Mouse (Mus musculus): Measurements from ENCODE around the gene Gbx1. TPM values are rescaled to one million over a fixed set of nuclear protein-coding genes. Genes with fewer than 3 reads are reported as not detected.

Gene Gbx1
- polyA plus RNA-seq, 1 experiment from 2014 or later: 0.04 TPM

DNA sequence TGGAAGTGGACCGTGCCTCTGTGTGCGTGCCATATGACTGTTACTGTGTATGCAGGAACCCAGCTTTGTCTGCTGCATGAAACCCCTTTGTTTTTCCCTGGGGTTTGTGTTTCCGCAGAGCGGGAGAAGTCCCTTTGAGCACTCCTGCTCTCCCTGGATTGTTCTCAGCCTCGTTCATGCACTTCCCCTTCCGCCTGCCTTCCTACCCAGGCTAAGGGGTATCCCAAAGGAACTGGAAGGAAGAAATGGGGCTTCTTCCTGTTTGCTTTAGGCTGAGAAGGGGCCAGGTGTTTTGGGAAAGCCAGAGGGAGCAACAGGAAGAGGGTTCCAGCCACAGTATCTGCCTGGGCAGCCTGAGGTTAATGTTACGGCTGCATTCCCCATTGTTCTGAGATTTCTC is 71.4 kb downstream of the Gbx1 start:
- peaks cover 36% of the 10 kb centered on the region for H3K4me1 ChIP-seq (ENCODE audit: control insufficient read depth, insufficient read depth, low read length)
- no peak for ATAC-seq (replicated peaks; ENCODE audit: insufficient number of reproducible peaks, low FRiP score, low TSS enrichment)
- H3K9me3 ChIP-seq (replicated peaks; ENCODE audit: control insufficient read depth, low read length): no peaks in the 10 kb centered on the region
- H3K4me2 ChIP-seq: peak overlapping the region; percentile 38
- H3K4me3 ChIP-seq (ENCODE audit: low read depth, low read length): no peak overlapping the region
- peak overlapping the region; percentile 74 for H3K27ac ChIP-seq (ENCODE audit: low read depth, low read length)
- peak overlapping the region; percentile 48; the same call in 1 of the 2 replicates for H3K9ac ChIP-seq (ENCODE audit: low read depth, low read length)
- 66% methylated on average over 7 of the region's 7 CpGs for WGBS (ENCODE audit: insufficient replicate concordance)
- H3K27me3 ChIP-seq (ENCODE audit: control insufficient read depth, insufficient read depth, low read length): no peaks in the 10 kb centered on the region
- no peaks in the 10 kb centered on the region for H3K36me3 ChIP-seq (ENCODE audit: control insufficient read depth, insufficient read depth, low read length)

DNA sequence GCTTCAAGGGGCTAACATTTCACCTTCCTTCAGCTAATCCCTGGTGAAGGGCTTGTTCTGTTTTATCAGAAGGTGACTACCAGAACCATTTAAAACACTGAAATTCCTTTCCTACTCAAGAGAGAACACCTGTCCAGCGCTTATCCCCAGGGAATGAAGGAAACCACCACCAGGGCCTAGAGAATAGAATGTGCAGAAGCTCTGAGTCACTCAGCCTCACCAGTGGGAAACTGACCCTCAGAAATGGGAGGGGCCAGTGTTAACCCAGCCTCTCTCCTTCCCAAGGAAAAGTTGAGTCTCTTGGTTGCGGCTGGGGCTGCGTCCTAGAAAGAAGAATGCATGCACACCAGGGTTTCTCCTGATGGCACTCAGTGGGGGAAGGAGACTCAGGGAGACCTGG is 71.9 kb downstream of the Gbx1 start:
- H3K4me2 ChIP-seq: peak overlapping the region; percentile 38

GRCm38 (mm10) chr5:24453985-24454303 is 73.1 kb downstream of the Gbx1 start:
- H3K36me3 ChIP-seq (ENCODE audit: control insufficient read depth, insufficient read depth, low read length): no peaks in the 10 kb centered on the region
- no peaks in the 10 kb centered on the region for H3K9me3 ChIP-seq (replicated peaks; ENCODE audit: control insufficient read depth, low read length)
- peak overlapping the region; percentile 79 for H3K4me2 ChIP-seq
- peak overlapping the region; percentile 86; the same call in 1 of the 2 replicates for H3K4me3 ChIP-seq (ENCODE audit: low read depth, low read length)
- H3K27ac ChIP-seq (ENCODE audit: low read depth, low read length): no peak overlapping the region
- peaks cover 36% of the 10 kb centered on the region for H3K4me1 ChIP-seq (ENCODE audit: control insufficient read depth, insufficient read depth, low read length)
- WGBS (ENCODE audit: insufficient replicate concordance): 34% methylated on average over 2 of the region's 2 CpGs
- no peak overlapping the region for H3K9ac ChIP-seq (ENCODE audit: low read depth, low read length)
- H3K27me3 ChIP-seq (ENCODE audit: control insufficient read depth, insufficient read depth, low read length): no peaks in the 10 kb centered on the region
- ATAC-seq (replicated peaks; ENCODE audit: insufficient number of reproducible peaks, low FRiP score, low TSS enrichment): no peak

More for the DNA sequence above, 71.9 kb downstream of the Gbx1 start:
- Histone ChIP-seq H3K9me3 (replicated peaks; ENCODE audit: control insufficient read depth, low read length) (no peaks in the 10 kb centered on the region), H3K4me1 (ENCODE audit: control insufficient read depth, insufficient read depth, low read length) (peaks cover 36% of the 10 kb centered on the region), H3K27me3 (ENCODE audit: control insufficient read depth, insufficient read depth, low read length) (no peaks in the 10 kb centered on the region), H3K36me3 (ENCODE audit: control insufficient read depth, insufficient read depth, low read length) (no peaks in the 10 kb centered on the region), H3K9ac (ENCODE audit: low read depth, low read length) (peak overlapping the region; percentile 48), H3K27ac (ENCODE audit: low read depth, low read length) (peak overlapping the region; percentile 74), H3K4me3 (ENCODE audit: low read depth, low read length) (no peak overlapping the region)
- WGBS (ENCODE audit: insufficient replicate concordance): 56% methylated on average over 3 of the region's 3 CpGs
- no peak for ATAC-seq (replicated peaks; ENCODE audit: insufficient number of reproducible peaks, low FRiP score, low TSS enrichment)

DNA sequence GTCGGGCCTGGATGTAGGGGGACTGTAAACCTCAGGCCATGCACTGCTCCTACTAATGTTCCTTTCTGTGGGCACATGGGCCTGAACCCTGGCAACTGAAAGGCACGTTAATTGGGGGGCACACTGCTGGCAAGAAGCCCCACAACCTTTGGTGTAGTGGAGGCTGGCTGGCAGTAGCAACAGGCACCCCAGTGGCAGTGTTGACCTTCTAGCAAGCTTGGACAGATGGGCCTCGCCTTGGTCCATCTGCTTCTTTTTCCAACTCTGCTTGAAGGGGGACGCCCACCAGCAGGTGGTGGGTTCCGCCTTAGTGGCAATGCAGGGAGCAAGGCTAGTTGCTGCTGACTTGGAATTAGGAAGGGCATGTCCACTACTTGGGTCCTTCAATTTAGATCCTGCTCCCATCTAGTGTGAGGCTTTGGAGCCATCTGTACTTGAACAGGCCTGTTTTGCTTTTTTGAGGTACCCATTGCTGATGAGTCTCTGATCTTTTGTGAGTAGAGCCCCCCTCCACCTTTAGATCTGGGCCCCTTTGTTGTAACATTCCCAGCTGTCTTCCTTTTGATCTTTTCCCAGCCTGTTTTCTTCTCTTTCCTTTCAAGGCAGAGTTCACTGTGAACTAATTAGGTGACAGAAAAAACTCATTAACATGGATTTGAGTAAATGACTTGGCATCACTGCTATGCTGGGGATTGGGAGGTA is 73.6 kb downstream of the Gbx1 start:
- Histone ChIP-seq H3K4me2 (peak overlapping the region; percentile 79), H3K27ac (ENCODE audit: low read depth, low read length) (peak overlapping the region; percentile 89; the same call in 1 of the 2 replicates), H3K4me1 (ENCODE audit: control insufficient read depth, insufficient read depth, low read length) (peaks cover 36% of the 10 kb centered on the region), H3K9me3 (replicated peaks; ENCODE audit: control insufficient read depth, low read length) (no peaks in the 10 kb centered on the region), H3K36me3 (ENCODE audit: control insufficient read depth, insufficient read depth, low read length) (no peaks in the 10 kb centered on the region), H3K4me3 (ENCODE audit: low read depth, low read length) (peak overlapping the region; percentile 86), H3K27me3 (ENCODE audit: control insufficient read depth, insufficient read depth, low read length) (no peaks in the 10 kb centered on the region), H3K9ac (ENCODE audit: low read depth, low read length) (peak overlapping the region; percentile 88)
- WGBS (ENCODE audit: insufficient replicate concordance): 23% methylated on average over 5 of the region's 5 CpGs
- no peak for ATAC-seq (replicated peaks; ENCODE audit: insufficient number of reproducible peaks, low FRiP score, low TSS enrichment)

Other genes starting within 250 kb of the Gbx1 start
- gene Kcnh2, start 175.6 kb downstream of the Gbx1 start, polyA plus RNA-seq (2014; fragmentation: Nextera tagmentation; extraction: Ambion mirVana): 19.4 and 20.8 TPM in 2 replicates
- gene Nos3, start 162.4 kb downstream of the Gbx1 start, polyA plus RNA-seq (2014; fragmentation: Nextera tagmentation; extraction: Ambion mirVana): 21.5 and 30.4 TPM in 2 replicates
- 0.49 and 1.5 TPM in 2 replicates for gene Atg9b, start 135.1 kb downstream of the Gbx1 start, polyA plus RNA-seq (2014; fragmentation: Nextera tagmentation; extraction: Ambion mirVana)
- 44.6 and 53.1 TPM in 2 replicates for gene Abcb8, start 133.5 kb downstream of the Gbx1 start, polyA plus RNA-seq (2014; fragmentation: Nextera tagmentation; extraction: Ambion mirVana)
- gene Asic3, start 113.8 kb downstream of the Gbx1 start, polyA plus RNA-seq (2014; fragmentation: Nextera tagmentation; extraction: Ambion mirVana): 0.20 TPM in 1 of 2 replicates, not detected in the other
- gene Cdk5, start 103.7 kb downstream of the Gbx1 start, polyA plus RNA-seq (2014; fragmentation: Nextera tagmentation; extraction: Ambion mirVana): 34.0 and 36.2 TPM in 2 replicates
- gene Slc4a2, start 103.4 kb downstream of the Gbx1 start, polyA plus RNA-seq (2014; fragmentation: Nextera tagmentation; extraction: Ambion mirVana): 17.7 and 17.9 TPM in 2 replicates
- gene Fastk, start 81.9 kb downstream of the Gbx1 start, polyA plus RNA-seq (2014; fragmentation: Nextera tagmentation; extraction: Ambion mirVana): 158 and 165 TPM in 2 replicates
- gene Tmub1, start 79.3 kb downstream of the Gbx1 start, polyA plus RNA-seq (2014; fragmentation: Nextera tagmentation; extraction: Ambion mirVana): 21.5 and 22.6 TPM in 2 replicates
- 24.6 and 28.8 TPM in 2 replicates for gene Agap3, start 75.0 kb downstream of the Gbx1 start, polyA plus RNA-seq (2014; fragmentation: Nextera tagmentation; extraction: Ambion mirVana)
- gene Asb10, start 13.8 kb upstream of the Gbx1 start, polyA plus RNA-seq (2014; fragmentation: Nextera tagmentation; extraction: Ambion mirVana): 3.2 and 3.4 TPM in 2 replicates
- gene 4931409K22Rik, start 29.6 kb upstream of the Gbx1 start, polyA plus RNA-seq (2014; fragmentation: Nextera tagmentation; extraction: Ambion mirVana): not detected in 2 replicates
- 75.6 and 78.6 TPM in 2 replicates for gene Abcf2, start 50.3 kb upstream of the Gbx1 start, polyA plus RNA-seq (2014; fragmentation: Nextera tagmentation; extraction: Ambion mirVana)
- gene Chpf2, start 59.5 kb upstream of the Gbx1 start, polyA plus RNA-seq (2014; fragmentation: Nextera tagmentation; extraction: Ambion mirVana): 8.1 and 9.8 TPM in 2 replicates
- 73.2 and 76.1 TPM in 2 replicates for gene Smarcd3, start 97.2 kb upstream of the Gbx1 start, polyA plus RNA-seq (2014; fragmentation: Nextera tagmentation; extraction: Ambion mirVana)
- gene Nub1, start 158.3 kb upstream of the Gbx1 start, polyA plus RNA-seq (2014; fragmentation: Nextera tagmentation; extraction: Ambion mirVana): 28.2 and 30.7 TPM in 2 replicates
- gene Wdr86, start 203.5 kb upstream of the Gbx1 start, polyA plus RNA-seq (2014; fragmentation: Nextera tagmentation; extraction: Ambion mirVana): 11.5 and 13.6 TPM in 2 replicates
- gene Crygn, start 230.8 kb upstream of the Gbx1 start, polyA plus RNA-seq (2014; fragmentation: Nextera tagmentation; extraction: Ambion mirVana): 2.8 and 3.5 TPM in 2 replicates